Mouse (Mus musculus) lung, adult 2 months (tissue): ENCODE measurements at regions not wholly inside any gene's neighbourhood (a gene's known extent, or its start where the extent isn't known, plus 50 kb on each side); places are given as distances from the start of the nearest gene placed in this dataset.

Source experiments
- CTCF ChIP-seq: fragments of 200-500 bp; IDR thresholded peaks from 2 replicates; pipeline ENCODE4 v1.5.1; 2011; ENCODE audit warnings: mild to moderate bottlenecking, low read length, control low read depth; ENCODE audit not compliant: insufficient read depth
- POLR2A ChIP-seq: fragments of 200-500 bp; IDR thresholded peaks from 2 replicates; pipeline ENCODE4 v1.6.1; 2011; ENCODE audit warnings: low read depth, mild to moderate bottlenecking, control low read depth, low read length, borderline replicate concordance; ENCODE audit errors: extremely low read depth

DNA sequence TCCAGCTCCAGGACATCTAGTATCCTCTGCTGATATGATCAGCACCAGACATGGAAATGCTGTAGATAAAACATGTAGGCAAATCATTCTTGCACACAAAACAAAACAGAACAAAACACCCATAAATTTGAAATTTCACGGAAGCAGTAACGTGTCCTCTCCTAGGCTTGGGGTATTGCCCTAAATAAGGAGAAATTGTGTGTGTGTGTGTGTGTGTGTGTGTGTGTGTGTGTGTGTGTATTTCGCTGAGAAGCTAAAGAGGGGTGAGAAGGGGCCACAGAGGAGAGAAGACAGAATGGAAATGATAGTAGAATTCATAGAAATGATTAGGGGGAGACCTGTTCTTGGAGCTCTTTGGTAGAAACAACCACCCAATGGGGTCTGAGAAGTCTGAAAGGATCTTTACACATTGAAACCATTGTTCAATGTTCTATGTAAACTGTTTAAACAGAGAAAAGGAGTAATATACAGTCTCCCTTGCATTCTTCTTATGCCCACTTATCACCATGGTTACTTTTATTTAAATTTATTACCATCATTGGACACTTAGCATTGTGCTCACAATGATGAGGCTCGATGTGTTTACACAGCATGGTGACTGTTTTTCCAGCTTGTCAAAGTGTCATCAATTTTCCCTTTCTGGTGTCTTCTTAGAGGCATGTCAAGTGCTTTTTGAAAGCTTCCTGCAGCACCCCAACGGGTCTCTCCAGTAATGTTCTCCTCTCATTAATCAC, 317.3 kb upstream of the 4933412E24Rik start:
- TF ChIP-seq POLR2A (no peak), CTCF (no peak)
